Mouse (Mus musculus) bone marrow macrophage, adult 2 months (primary cell): ENCODE measurements at regions not wholly inside any gene's neighbourhood (a gene's known extent, or its start where the extent isn't known, plus 50 kb on each side); places are given as distances from the start of the nearest gene placed in this dataset.

ENCODE experiments used
- H3K27ac ChIP-seq: 2 replicates; pipeline ENCODE4 v1.5.1; 2012; ENCODE audit warnings: low read depth, low read length; ENCODE audit not compliant: insufficient read depth
- H3K4me1 ChIP-seq: 2 replicates; pipeline ENCODE4 v1.6.1; 2012; ENCODE audit warnings: low read length; ENCODE audit not compliant: control insufficient read depth, insufficient read depth
- H3K4me3 ChIP-seq: 2 replicates; pipeline ENCODE4 v1.5.1; 2012; ENCODE audit warnings: mild to moderate bottlenecking, low read length, moderate library complexity; ENCODE audit not compliant: insufficient read depth
- CTCF ChIP-seq: IDR thresholded peaks from 2 replicates; pipeline ENCODE4 v1.5.1; 2012; ENCODE audit warnings: low read depth, mild to moderate bottlenecking, low read length, moderate library complexity
- POLR2A ChIP-seq: IDR thresholded peaks from 2 replicates; pipeline ENCODE4 v1.6.1; 2012; ENCODE audit warnings: mild to moderate bottlenecking, low read depth, low read length, borderline replicate concordance

DNA sequence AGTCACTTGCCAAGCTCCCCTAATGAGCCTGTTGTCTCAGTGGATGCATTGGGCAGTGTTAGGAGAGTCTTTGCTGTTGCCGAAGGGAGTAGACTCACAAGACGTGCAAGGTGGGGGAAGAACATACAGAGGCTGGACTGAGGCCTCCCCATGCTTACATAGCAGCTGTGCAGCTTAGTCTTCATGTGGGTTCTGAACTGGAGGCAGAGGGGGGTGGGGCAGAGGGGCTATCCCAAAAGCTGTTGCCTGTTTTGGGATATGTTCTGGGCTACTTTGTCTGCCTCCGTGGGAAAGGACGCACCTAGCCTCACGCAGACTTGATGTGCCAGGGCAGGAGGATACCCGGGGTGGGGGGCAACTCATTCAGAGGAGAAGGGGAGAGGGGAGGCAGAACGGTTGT, 84.7 kb downstream of the Dad1 start:
- no peak for TF ChIP-seq POLR2A
- no peak for TF ChIP-seq CTCF
- Histone ChIP-seq H3K27ac (no peak overlapping the region), H3K4me3 (no peak overlapping the region), H3K4me1 (no peaks in the 10 kb centered on the region)

- H3K27ac ChIP-seq, result no peak overlapping the region
- TF ChIP-seq CTCF, result no peak
- no peak for TF ChIP-seq POLR2A
- H3K4me3 ChIP-seq, result no peak overlapping the region
- H3K4me1 ChIP-seq, result no peaks in the 10 kb centered on the region
Measured at GRCm38 (mm10) chr14:54168414-54168931, 85.4 kb downstream of the Dad1 start.

- Histone ChIP-seq H3K4me3 (no peak overlapping the region), H3K4me1 (no peaks in the 10 kb centered on the region), H3K27ac (no peak overlapping the region)
- no peak for TF ChIP-seq POLR2A
Measured at GRCm38 (mm10) chr14:54166057-54166456, 87.8 kb downstream of the Dad1 start.

- no peaks in the 10 kb centered on the region for H3K4me1 ChIP-seq
- H3K27ac ChIP-seq, result no peak overlapping the region
- TF ChIP-seq POLR2A (no peak), CTCF (no peak)
- no peak overlapping the region for H3K4me3 ChIP-seq
Measured at GRCm38 (mm10) chr14:54164874-54165273, 89.0 kb downstream of the Dad1 start.

DNA sequence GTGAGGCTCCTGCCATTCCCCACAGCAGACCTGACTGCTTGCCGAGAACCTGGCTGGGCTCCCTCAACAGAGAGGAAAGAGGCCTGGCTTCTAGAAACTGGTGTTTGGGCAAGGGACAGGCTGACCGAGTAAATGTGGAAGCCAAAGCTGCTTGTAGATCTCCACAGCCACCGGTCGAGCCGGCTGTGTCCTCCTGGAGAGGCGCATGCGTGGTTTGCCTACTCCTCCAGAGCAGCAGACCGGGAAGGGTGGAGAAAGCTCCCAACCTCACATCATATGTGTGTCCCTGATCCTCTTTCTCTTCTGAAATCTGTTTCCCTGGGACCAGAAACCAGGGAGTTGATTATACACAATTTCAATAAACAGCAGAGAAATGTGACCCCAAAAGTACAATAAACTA, 92.0 kb downstream of the Dad1 start:
- Histone ChIP-seq H3K4me3 (no peak overlapping the region), H3K27ac (no peak overlapping the region), H3K4me1 (no peaks in the 10 kb centered on the region)
- TF ChIP-seq CTCF (no peak), POLR2A (no peak)

GRCm38 (mm10) chr14:54161206-54161605, 92.7 kb downstream of the Dad1 start:
- Histone ChIP-seq H3K4me1 (no peaks in the 10 kb centered on the region), H3K27ac (no peak overlapping the region), H3K4me3 (no peak overlapping the region)
- TF ChIP-seq CTCF (no peak), POLR2A (no peak)

GRCm38 (mm10) chr14:54159816-54160215, 94.1 kb downstream of the Dad1 start:
- no peak overlapping the region for H3K4me3 ChIP-seq
- H3K27ac ChIP-seq, result no peak overlapping the region
- H3K4me1 ChIP-seq, result no peaks in the 10 kb centered on the region
- TF ChIP-seq POLR2A, result no peak
- TF ChIP-seq CTCF, result no peak

- TF ChIP-seq CTCF (no peak), POLR2A (no peak)
- no peak overlapping the region for H3K4me3 ChIP-seq
- no peaks in the 10 kb centered on the region for H3K4me1 ChIP-seq
- H3K27ac ChIP-seq, result no peak overlapping the region
Measured at GRCm38 (mm10) chr14:54158214-54158965, 95.5 kb downstream of the Dad1 start.

GRCm38 (mm10) chr14:54156536-54156935, 97.4 kb downstream of the Dad1 start:
- H3K4me1 ChIP-seq, result no peaks in the 10 kb centered on the region
- no peak for TF ChIP-seq CTCF
- TF ChIP-seq POLR2A, result no peak
- no peak overlapping the region for H3K27ac ChIP-seq
- H3K4me3 ChIP-seq, result no peak overlapping the region

DNA sequence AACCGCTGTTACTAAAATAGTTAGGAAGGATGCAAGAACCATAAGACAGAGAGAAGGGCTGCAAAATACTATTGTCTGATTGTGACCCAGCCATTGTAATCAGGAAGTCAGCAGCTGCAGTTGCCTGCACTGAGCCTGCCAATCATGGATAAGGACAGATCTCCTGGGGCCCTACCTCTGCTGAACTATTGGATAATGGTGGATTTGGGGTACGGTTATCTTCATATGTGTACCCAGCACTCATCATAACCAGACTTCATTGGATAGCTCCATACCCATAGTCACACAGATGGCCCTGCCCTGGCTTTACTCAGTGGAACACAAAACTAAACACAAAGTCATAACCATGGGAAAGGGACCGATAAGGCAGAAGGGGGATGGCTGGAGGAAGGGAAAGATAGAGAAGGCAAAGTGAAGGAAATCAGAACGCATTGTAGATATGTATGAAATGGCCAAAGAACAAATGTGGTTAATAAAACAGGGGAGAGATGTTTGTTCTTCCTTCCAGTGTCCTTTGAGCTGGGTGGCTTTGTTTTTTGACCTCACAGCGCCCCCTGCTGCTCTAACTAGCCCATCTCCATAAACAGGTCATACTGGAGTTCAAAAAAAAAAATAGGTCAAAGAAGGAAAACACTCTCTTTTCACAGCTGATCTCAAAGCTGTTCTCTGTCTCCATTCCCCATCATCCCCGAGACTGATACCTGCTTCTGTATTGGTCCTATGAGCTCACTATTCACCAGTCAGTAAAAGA, 101.2 kb downstream of the Dad1 start:
- H3K4me3 ChIP-seq, result no peak overlapping the region
- H3K4me1 ChIP-seq, result no peaks in the 10 kb centered on the region
- no peak for TF ChIP-seq POLR2A
- TF ChIP-seq CTCF, result no peak
- H3K27ac ChIP-seq, result no peak overlapping the region
